Mouse (Mus musculus) neural tube, embryonic 13.5 days (tissue): ENCODE results near the gene Ctbp2. TPM values are rescaled to one million over a fixed set of nuclear protein-coding genes. Genes with fewer than 3 reads are reported as not detected.
A peak's percentile ranks its signal among the peaks of the same experiment; 100 is the strongest.

ENCODE experiments used
- ATAC-seq: fragments of 200-750 bp; cut with Nextera tagmentation; 2 replicates; pipeline ENCODE4 v1.8.0; 2017; ENCODE audit warnings: low read depth, mild to moderate bottlenecking, moderate TSS enrichment, moderate library complexity
- H3K27ac ChIP-seq: fragments of 300-500 bp; sonication (generic); replicated peaks from 2 replicates; pipeline ENCODE4 v1.5.1; 2015; ENCODE audit warnings: moderate library complexity, mild to moderate bottlenecking, inconsistent platforms
- H3K27me3 ChIP-seq: fragments of 300-500 bp; sonication (generic); 2 replicates; pipeline ENCODE4 v1.6.1; 2015; ENCODE audit warnings: mild to moderate bottlenecking, inconsistent platforms
- H3K36me3 ChIP-seq: fragments of 300-500 bp; sonication (generic); 2 replicates; pipeline ENCODE4 v1.6.1; 2015; ENCODE audit warnings: mild to moderate bottlenecking, inconsistent platforms
- H3K4me1 ChIP-seq: fragments of 300-500 bp; sonication (generic); replicated peaks from 2 replicates; pipeline ENCODE4 v1.6.1; 2015; ENCODE audit warnings: inconsistent platforms
- H3K4me2 ChIP-seq: fragments of 300-500 bp; sonication (generic); 2 replicates; pipeline ENCODE4 v1.6.1; 2015; ENCODE audit warnings: inconsistent platforms, mild to moderate bottlenecking, moderate library complexity
- H3K4me3 ChIP-seq: fragments of 300-500 bp; sonication (generic); 2 replicates; pipeline ENCODE4 v1.5.1; 2015; ENCODE audit warnings: mild to moderate bottlenecking, inconsistent platforms
- H3K9ac ChIP-seq: fragments of 300-500 bp; sonication (generic); 2 replicates; pipeline ENCODE4 v1.6.1; 2015; ENCODE audit warnings: moderate library complexity, mild to moderate bottlenecking, inconsistent platforms
- H3K9me3 ChIP-seq: fragments of 300-500 bp; sonication (generic); 2 replicates; pipeline ENCODE4 v1.6.1; 2016; ENCODE audit warnings: inconsistent platforms
- WGBS: fragments of 180-500 bp; shearing (Covaris S2); methylation state at CpG from one replicate; pipeline ENCODE4 v1.1.7; 2015; 5-methylcytosine and 5-hydroxymethylcytosine counted together
- polyA plus RNA-seq: library from polyadenylated mRNA; unstranded; fragments of >200 nt; fragmentation: Nextera tagmentation; extraction: Ambion mirVana; gene quantifications from 2 replicates; pipeline ENCODE4 v1.2.1, GENCODE M21; 2015

The Ctbp2 gene
- 73.1 and 94.2 TPM in 2 replicates for polyA plus RNA-seq

GRCm38 (mm10) chr7:133123999-133124700 is at the start of gene Ctbp2:
Gene Ctbp2, minus strand, starts transcription at chr7:133124354.
- Histone ChIP-seq H3K9me3 (0 out of 2 replicates have a peak, but pooled peaks cover 6% of the 10 kb centered on the region), H3K9ac (peak within 1 kb of the TSS; percentile 97), H3K4me1 (peaks cover 33% of the 10 kb centered on the region), H3K36me3 (no peaks in the 10 kb centered on the region), H3K27me3 (peaks cover 10% of the 10 kb centered on the region; the same call in 1 of the 2 replicates), H3K4me2 (peak within 1 kb of the TSS; percentile 95), H3K27ac (peak within 1 kb of the TSS; percentile 98), H3K4me3 (peak within 1 kb of the TSS; percentile 94)
- peak; percentile 61 for ATAC-seq
- WGBS: under 1% methylated on average over 58 of the region's 59 CpGs

DNA sequence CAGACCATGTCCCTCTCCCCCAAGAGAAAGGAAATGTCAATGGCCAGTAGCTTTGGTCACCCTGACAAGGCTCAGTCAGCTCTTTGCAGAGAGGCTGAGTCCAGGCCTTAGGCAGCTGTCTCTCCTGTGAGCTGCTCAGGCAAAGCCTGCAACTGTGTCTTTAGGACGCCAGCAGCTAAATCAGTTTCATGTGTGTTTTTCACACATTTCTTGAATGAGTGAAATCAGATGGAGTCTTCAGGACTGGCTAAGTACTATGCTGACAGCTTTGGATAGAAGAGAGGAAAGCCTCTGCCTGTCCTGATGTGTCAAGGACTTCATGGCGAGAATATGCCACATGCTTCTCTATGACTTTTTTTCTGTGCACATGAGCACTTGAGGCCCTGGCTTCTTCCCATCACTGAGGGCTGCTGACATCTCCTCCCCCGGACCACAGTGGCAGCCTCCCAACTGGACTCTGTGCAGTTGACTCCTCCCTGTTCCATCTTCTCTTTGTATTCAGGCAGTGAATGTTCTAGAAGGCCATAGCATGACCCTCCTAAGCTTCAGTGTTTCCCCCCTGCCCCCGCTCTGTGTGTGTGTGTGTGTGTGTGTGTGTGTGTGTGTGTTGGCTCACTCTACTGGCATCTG is 47.4 kb upstream of the Ctbp2 start:
- Histone ChIP-seq H3K27ac (no peak overlapping the region), H3K36me3 (no peaks in the 10 kb centered on the region), H3K4me3 (no peak overlapping the region), H3K9ac (no peak overlapping the region), H3K9me3 (no peaks in the 10 kb centered on the region), H3K4me2 (no peak overlapping the region), H3K4me1 (no peaks in the 10 kb centered on the region; the same call in 1 of the 2 replicates), H3K27me3 (no peaks in the 10 kb centered on the region)
- 83% methylated on average over 4 of the region's 4 CpGs for WGBS
- ATAC-seq: no peak

DNA sequence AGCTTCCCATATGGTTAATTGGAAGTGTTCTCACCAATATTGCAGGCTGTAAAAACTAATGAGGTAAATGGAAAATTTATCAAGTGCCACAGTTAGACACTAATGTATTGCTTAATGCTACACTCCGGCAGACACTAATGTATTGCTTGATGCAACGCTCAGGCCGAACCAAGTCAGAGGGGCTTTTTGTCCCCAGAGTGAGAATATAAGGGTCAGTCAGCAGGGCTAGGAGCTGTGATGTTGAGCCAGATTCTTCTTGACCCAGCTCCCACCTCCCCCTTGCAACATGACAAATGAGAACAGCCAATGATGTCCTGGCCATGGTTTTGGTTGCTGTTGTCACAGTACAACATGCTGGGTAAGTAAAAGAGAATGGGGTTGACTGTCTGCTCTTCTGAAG is 44.8 kb upstream of the Ctbp2 start:
- no peak overlapping the region for H3K4me3 ChIP-seq
- no peaks in the 10 kb centered on the region for H3K27me3 ChIP-seq
- H3K9me3 ChIP-seq: no peaks in the 10 kb centered on the region
- no peak for ATAC-seq
- no peak overlapping the region; the same call in 1 of the 2 replicates for H3K27ac ChIP-seq
- WGBS: 70% methylated on average over 3 of the region's 3 CpGs
- H3K9ac ChIP-seq: no peak overlapping the region
- no peak overlapping the region for H3K4me2 ChIP-seq
- H3K4me1 ChIP-seq: peaks cover 9% of the 10 kb centered on the region
- no peaks in the 10 kb centered on the region for H3K36me3 ChIP-seq

- H3K27ac ChIP-seq: no peak overlapping the region
- H3K4me2 ChIP-seq: no peak overlapping the region
- no peak overlapping the region for H3K4me3 ChIP-seq
- peaks cover 12% of the 10 kb centered on the region for H3K4me1 ChIP-seq
- no peaks in the 10 kb centered on the region for H3K9me3 ChIP-seq
- H3K36me3 ChIP-seq: no peaks in the 10 kb centered on the region
- WGBS: 89% methylated on average over 2 of the region's 2 CpGs
- H3K9ac ChIP-seq: no peak overlapping the region
- no peaks in the 10 kb centered on the region for H3K27me3 ChIP-seq
- no peak for ATAC-seq
These were observed 43.7 kb upstream of the Ctbp2 start for GRCm38 (mm10) chr7:133167903-133168302.

DNA sequence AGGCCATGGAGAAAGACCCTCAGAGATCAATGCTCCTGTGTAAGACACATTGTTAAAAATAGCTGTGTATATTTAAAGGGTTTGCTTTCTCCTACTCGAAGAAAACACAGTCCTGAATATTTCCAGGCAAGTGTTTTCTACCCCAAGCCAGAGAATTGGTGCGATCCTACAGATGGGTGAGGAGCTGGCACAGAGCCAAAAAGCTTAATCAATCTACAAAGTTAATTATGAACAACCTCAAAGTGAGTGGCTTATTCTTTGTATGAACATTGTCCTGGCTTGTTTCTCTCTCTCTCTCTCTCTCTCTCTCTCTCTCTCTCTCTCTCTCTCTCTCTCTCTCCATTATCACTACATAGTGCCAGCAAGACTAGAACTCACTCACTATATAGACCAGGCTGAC is 40.6 kb upstream of the Ctbp2 start:
- no peak overlapping the region for H3K27ac ChIP-seq
- no peak overlapping the region for H3K4me3 ChIP-seq
- H3K4me2 ChIP-seq: no peak overlapping the region
- no peak overlapping the region for H3K9ac ChIP-seq
- no peak for ATAC-seq
- H3K9me3 ChIP-seq: no peaks in the 10 kb centered on the region
- no peaks in the 10 kb centered on the region for H3K36me3 ChIP-seq
- H3K4me1 ChIP-seq: peaks cover 28% of the 10 kb centered on the region
- WGBS: 48% methylated on average over 2 of the region's 2 CpGs
- H3K27me3 ChIP-seq: no peaks in the 10 kb centered on the region

DNA sequence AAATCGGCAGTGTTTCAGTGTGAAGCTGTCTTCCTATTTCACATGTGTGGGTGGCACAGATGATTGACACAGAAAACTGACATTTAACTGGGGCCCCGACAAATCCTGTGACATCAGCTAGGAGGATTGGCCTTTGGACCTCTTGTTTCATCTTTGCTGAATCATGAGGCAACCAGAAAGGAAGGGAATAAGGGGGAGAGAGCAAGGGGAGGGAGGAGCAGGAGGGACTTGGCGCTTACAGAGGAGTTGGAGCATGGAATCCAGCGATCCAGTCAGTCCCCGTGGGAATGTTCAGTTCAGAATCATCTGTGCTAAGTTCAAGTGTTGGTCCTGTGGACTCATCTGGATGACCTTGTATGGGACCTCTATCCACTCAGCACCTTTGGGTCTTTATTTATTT is 38.9 kb upstream of the Ctbp2 start:
- Histone ChIP-seq H3K4me3 (no peak overlapping the region), H3K4me1 (peaks cover 28% of the 10 kb centered on the region), H3K27me3 (no peaks in the 10 kb centered on the region), H3K4me2 (no peak overlapping the region), H3K9me3 (no peaks in the 10 kb centered on the region), H3K9ac (no peak overlapping the region), H3K27ac (no peak overlapping the region), H3K36me3 (no peaks in the 10 kb centered on the region)
- WGBS: 69% methylated on average over 5 of the region's 5 CpGs
- ATAC-seq: no peak

- H3K36me3 ChIP-seq: no peaks in the 10 kb centered on the region
- WGBS: 67% methylated on average over 2 of the region's 2 CpGs
- no peak overlapping the region for H3K27ac ChIP-seq
- H3K9me3 ChIP-seq: no peaks in the 10 kb centered on the region
- no peak overlapping the region for H3K4me3 ChIP-seq
- ATAC-seq: peak; percentile 27; the same call in 1 of the 2 replicates
- no peak overlapping the region for H3K4me2 ChIP-seq
- peaks cover 28% of the 10 kb centered on the region for H3K4me1 ChIP-seq
- no peak overlapping the region for H3K9ac ChIP-seq
- no peaks in the 10 kb centered on the region for H3K27me3 ChIP-seq
These were observed 38.0 kb upstream of the Ctbp2 start for GRCm38 (mm10) chr7:133162131-133162530.

DNA sequence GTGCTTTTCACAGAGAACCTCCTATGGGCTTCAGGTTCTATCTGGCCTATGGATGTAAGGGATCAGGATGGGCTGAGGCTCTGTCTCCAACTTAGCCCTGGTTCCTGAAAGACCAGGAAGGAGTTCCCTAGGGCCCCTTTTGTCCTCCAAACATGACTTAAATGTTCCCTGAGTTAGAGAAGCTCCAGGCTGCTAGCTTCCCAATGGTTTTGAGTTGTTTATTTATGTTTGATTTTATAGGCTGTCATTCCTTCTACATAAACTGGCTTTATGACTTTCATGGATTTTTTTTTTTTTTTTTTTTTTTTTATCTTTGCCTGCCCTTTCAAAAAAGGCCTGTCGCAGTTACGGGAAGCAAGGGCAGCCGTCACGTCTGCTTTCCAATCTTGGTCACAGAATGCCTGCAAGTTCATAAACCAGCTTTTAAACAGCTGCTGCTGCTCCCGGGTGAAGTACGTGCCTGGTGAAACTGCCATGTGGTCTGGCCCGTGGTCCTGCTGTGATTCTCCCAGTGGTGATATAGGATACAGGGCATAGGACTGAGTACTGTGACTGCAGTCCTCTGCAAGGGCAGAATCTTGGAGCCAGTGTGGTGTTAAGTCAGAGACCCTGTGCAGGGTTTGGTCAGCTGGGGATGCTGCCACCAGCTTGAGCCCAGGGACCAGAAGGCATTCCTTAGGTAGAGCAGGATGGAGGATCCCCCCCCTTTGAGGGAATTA is 37.4 kb upstream of the Ctbp2 start:
- no peak overlapping the region for H3K9ac ChIP-seq
- H3K27me3 ChIP-seq: no peaks in the 10 kb centered on the region
- no peak overlapping the region for H3K4me2 ChIP-seq
- ATAC-seq: no peak
- no peaks in the 10 kb centered on the region for H3K36me3 ChIP-seq
- no peak overlapping the region for H3K4me3 ChIP-seq
- peaks cover 28% of the 10 kb centered on the region for H3K4me1 ChIP-seq
- H3K9me3 ChIP-seq: no peaks in the 10 kb centered on the region
- H3K27ac ChIP-seq: peak overlapping the region; percentile 42; the same call in 1 of the 2 replicates
- WGBS: 44% methylated on average over 7 of the region's 7 CpGs

GRCm38 (mm10) chr7:133159519-133159918 is 35.4 kb upstream of the Ctbp2 start:
- Histone ChIP-seq H3K4me3 (no peak overlapping the region), H3K9ac (no peak overlapping the region), H3K4me2 (no peak overlapping the region), H3K9me3 (no peaks in the 10 kb centered on the region), H3K4me1 (peaks cover 33% of the 10 kb centered on the region), H3K36me3 (no peaks in the 10 kb centered on the region), H3K27ac (no peak overlapping the region), H3K27me3 (no peaks in the 10 kb centered on the region)
- no peak for ATAC-seq
- WGBS: 93% methylated on average over 3 of the region's 3 CpGs

- Histone ChIP-seq H3K9ac (no peak overlapping the region), H3K4me3 (no peak overlapping the region), H3K4me2 (no peak overlapping the region), H3K27ac (no peak overlapping the region), H3K4me1 (peaks cover 12% of the 10 kb centered on the region), H3K27me3 (no peaks in the 10 kb centered on the region), H3K36me3 (no peaks in the 10 kb centered on the region), H3K9me3 (no peaks in the 10 kb centered on the region)
- 58% methylated on average over 12 of the region's 12 CpGs for WGBS
- ATAC-seq: no peak
These were observed 31.5 kb upstream of the Ctbp2 start for GRCm38 (mm10) chr7:133155621-133156020.

GRCm38 (mm10) chr7:133154846-133155245 is 30.7 kb upstream of the Ctbp2 start:
- no peak for ATAC-seq
- Histone ChIP-seq H3K36me3 (no peaks in the 10 kb centered on the region), H3K4me2 (no peak overlapping the region), H3K9ac (no peak overlapping the region), H3K4me1 (peaks cover 8% of the 10 kb centered on the region), H3K27ac (no peak overlapping the region), H3K4me3 (no peak overlapping the region), H3K27me3 (no peaks in the 10 kb centered on the region), H3K9me3 (no peaks in the 10 kb centered on the region)
- 74% methylated on average over 6 of the region's 6 CpGs for WGBS

- no peaks in the 10 kb centered on the region for H3K27me3 ChIP-seq
- ATAC-seq: no peak
- no peaks in the 10 kb centered on the region for H3K4me1 ChIP-seq
- no peak overlapping the region for H3K4me2 ChIP-seq
- 81% methylated on average over 8 of the region's 8 CpGs for WGBS
- no peaks in the 10 kb centered on the region for H3K9me3 ChIP-seq
- no peak overlapping the region for H3K9ac ChIP-seq
- no peak overlapping the region for H3K4me3 ChIP-seq
- H3K27ac ChIP-seq: no peak overlapping the region
- no peaks in the 10 kb centered on the region for H3K36me3 ChIP-seq
These were observed 15.7 kb upstream of the Ctbp2 start for GRCm38 (mm10) chr7:133139689-133140336.
